39 mouse cellular contexts compared by ENCODE assay signal in the genomic region with DNA sequence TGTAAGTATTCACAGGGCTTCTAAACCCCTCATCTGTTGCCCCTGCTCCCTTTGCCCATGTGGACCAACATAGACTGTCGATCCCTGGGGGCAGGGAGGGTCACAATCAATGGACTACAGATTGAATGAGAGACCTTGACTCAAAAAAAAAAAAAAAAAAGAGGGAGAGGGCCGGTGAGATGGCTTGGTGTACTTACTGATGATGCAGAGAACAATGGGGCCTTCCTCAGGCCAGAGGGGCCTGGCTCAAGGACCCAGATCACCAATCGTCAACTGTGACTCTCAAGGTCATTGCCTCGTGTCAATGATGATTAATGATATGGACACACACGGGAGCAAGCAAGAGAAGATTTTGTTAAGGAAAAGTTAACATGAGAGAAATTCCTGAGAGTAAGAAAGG. TPM values are rescaled to one million over a fixed set of nuclear protein-coding genes. Genes with fewer than 3 reads are reported as not detected.
"Had no signal": no experiment of that assay in that cellular context is flagged by ENCODE, and none has a peak within 500 bp of the region (broad histone marks: within the 10 kb centered on the region; RNA-seq: fewer than 3 reads in every experiment).

No protein-coding gene starts in this region.

- H3K4me3 ChIP-seq: heart, embryonic 10.5 days; heart, embryonic 12.5 days; hindbrain, embryonic 13.5 days; hindbrain, embryonic 15.5 days; kidney, embryonic 15.5 days; limb, embryonic 13.5 days; limb, embryonic 15.5 days; liver, embryonic 13.5 days had no signal

- ATAC-seq: hindbrain, postnatal 0 days; intestine, embryonic 16.5 days had no signal

- DNase-seq: gastrocnemius, postnatal 14 days; gastrocnemius, postnatal 36 days; heart, adult 18-20 months; heart, postnatal 14 days; heart, postnatal 36 days; kidney, adult 11 months; kidney, adult 2 months; kidney, adult 9 months; kidney, postnatal 14 days; kidney, postnatal 36 days; layer of hippocampus, adult 9-11 months; layer of hippocampus, postnatal 36 days; left cerebral cortex, postnatal 4 days; liver, embryonic 13.5 days had no signal

- H3K9me3 ChIP-seq: heart, embryonic 10.5 days; heart, embryonic 12.5 days; hindbrain, embryonic 15.5 days; kidney, embryonic 15.5 days; limb, embryonic 15.5 days had no signal

- H3K9ac ChIP-seq: heart, embryonic 12.5 days; hindbrain, embryonic 13.5 days; hindbrain, embryonic 15.5 days; kidney, embryonic 15.5 days; limb, embryonic 13.5 days; limb, embryonic 15.5 days; liver, embryonic 13.5 days had no signal

- H3K27me3 ChIP-seq: heart, embryonic 12.5 days; hindbrain, embryonic 13.5 days; hindbrain, embryonic 15.5 days; kidney, embryonic 15.5 days; limb, embryonic 13.5 days; limb, embryonic 15.5 days had no signal

- H3K27ac ChIP-seq: heart, embryonic 10.5 days; hindbrain, embryonic 13.5 days; hindbrain, embryonic 15.5 days; hindbrain, postnatal 0 days; kidney, embryonic 15.5 days; kidney, postnatal 0 days; limb, embryonic 13.5 days; limb, embryonic 15.5 days; liver, embryonic 13.5 days had no signal

- H3K4me2 ChIP-seq: heart, embryonic 12.5 days; hindbrain, embryonic 13.5 days; hindbrain, embryonic 15.5 days; kidney, embryonic 15.5 days; limb, embryonic 13.5 days; limb, embryonic 15.5 days; liver, embryonic 13.5 days had no signal

- H3K4me1 ChIP-seq: hindbrain, embryonic 13.5 days; hindbrain, embryonic 15.5 days; kidney, embryonic 15.5 days; limb, embryonic 13.5 days; limb, embryonic 15.5 days had no signal

- H3K36me3 ChIP-seq: heart, embryonic 10.5 days; heart, embryonic 12.5 days; hindbrain, embryonic 13.5 days; hindbrain, embryonic 15.5 days; kidney, embryonic 15.5 days; limb, embryonic 13.5 days; limb, embryonic 15.5 days had no signal

RNA-seq across cellular contexts. Expression of a gene that starts 12.2 kb away (rescaled TPM):
- total RNA-seq: gastrocnemius, postnatal 14 days; heart, adult 18-20 months; heart, adult 8-10 months; heart, postnatal 14 days; heart, postnatal 36 days had no signal
- polyA plus RNA-seq: heart, embryonic 14.5 days; intestine, embryonic 14.5 days; kidney, postnatal 0 days; large intestine, adult 2 months; limb, embryonic 11.5 days; limb, embryonic 13.5 days had no signal

RNA-seq across cellular contexts. Expression of a gene that starts 15.8 kb away (rescaled TPM):
- total RNA-seq: gastrocnemius, adult 18-20 months; gastrocnemius, adult 8-10 months; gastrocnemius, postnatal 14 days; gastrocnemius, postnatal 36 days; layer of hippocampus, adult 18-20 months; layer of hippocampus, adult 8-10 months; layer of hippocampus, postnatal 14 days; layer of hippocampus, postnatal 36 days; left cerebral cortex, adult 18-20 months; left cerebral cortex, adult 8-10 months; left cerebral cortex, postnatal 25 days had no signal
- polyA plus RNA-seq: heart, embryonic 10.5 days; heart, embryonic 14.5 days; hindbrain, embryonic 11.5 days; hindbrain, embryonic 13.5 days; hindbrain, embryonic 15.5 days; kidney, embryonic 15.5 days; limb, embryonic 11.5 days; limb, embryonic 13.5 days; liver, embryonic 13.5 days had no signal

RNA-seq across cellular contexts. Expression of a gene that starts 46.0 kb away (rescaled TPM):
- total RNA-seq: gastrocnemius, adult 18-20 months; gastrocnemius, adult 8-10 months; heart, adult 8-10 months; heart, postnatal 14 days; heart, postnatal 36 days; hindbrain, postnatal 0 days; layer of hippocampus, adult 18-20 months; layer of hippocampus, adult 8-10 months; layer of hippocampus, postnatal 14 days; layer of hippocampus, postnatal 36 days; left cerebral cortex, adult 18-20 months; left cerebral cortex, adult 8-10 months; left cerebral cortex, postnatal 10 days; left cerebral cortex, postnatal 4 days had no signal
- polyA plus RNA-seq: heart, embryonic 10.5 days; heart, embryonic 12.5 days; hindbrain, embryonic 11.5 days; hindbrain, embryonic 13.5 days; hindbrain, embryonic 15.5 days; hindbrain, postnatal 0 days; kidney, embryonic 15.5 days; kidney, postnatal 0 days; limb, embryonic 11.5 days; limb, embryonic 13.5 days; liver, embryonic 13.5 days had no signal
